Mouse (Mus musculus) cerebellum, postnatal 36 days (tissue): ENCODE measurements around the gene Rack1.
A peak's percentile ranks its signal among the peaks of the same experiment; 100 is the strongest.
"Not testable (repeated sequence)": the region's sequence is repeated elsewhere in the genome, so short reads cannot be mapped to it uniquely, and the experiment has no call there.

Experiments
- DNase-seq, 2 experiments: peaks; one replicate each; pipeline ENCODE4 v3.0.0; 2021 to 2022; ENCODE audit warnings: mixed read lengths in 2 of 2

Gene Rack1

GRCm38 (mm10) chr11:48843202-48843601, 43.1 kb downstream of the Rack1 start:
- DNase-seq: no peak

- DNase-seq: no peak
Observed at GRCm38 (mm10) chr11:48844309-48844708, 44.2 kb downstream of the Rack1 start.

- no peak for DNase-seq
Observed at GRCm38 (mm10) chr11:48845244-48845815, 45.2 kb downstream of the Rack1 start.

- not testable (repeated sequence) for DNase-seq
Observed at GRCm38 (mm10) chr11:48846362-48846761, 46.2 kb downstream of the Rack1 start.

- no peak for DNase-seq
Observed at GRCm38 (mm10) chr11:48846881-48847280, 46.7 kb downstream of the Rack1 start.

- DNase-seq: no peak
Observed at GRCm38 (mm10) chr11:48850240-48850639, 50.1 kb downstream of the Rack1 start.

GRCm38 (mm10) chr11:48851270-48851995, 51.3 kb downstream of the Rack1 start:
- no peak for DNase-seq

GRCm38 (mm10) chr11:48852190-48852589, 52.1 kb downstream of the Rack1 start:
- no peak for DNase-seq

GRCm38 (mm10) chr11:48852624-48853473, 52.7 kb downstream of the Rack1 start:
- DNase-seq: no peak

- peak; percentile 88 to 97 for DNase-seq
Observed at GRCm38 (mm10) chr11:48853474-48854180, 53.5 kb downstream of the Rack1 start.
